In genomic region chr1:159583877-159584276, GRCm38 (mm10) we compare ENCODE assay signal across 23 mouse cellular contexts.
DNase-seq lines count a peak whose midpoint lies in the region; ATAC-seq and TF ChIP-seq lines count a peak whose summit lies in the region.
"Had no signal": no experiment of that assay in that cellular context is flagged by ENCODE, and none has a peak within 500 bp of the region (broad histone marks: within the 10 kb centered on the region; RNA-seq: fewer than 3 reads in every experiment).

No protein-coding gene starts in this region.

- no peak overlapping the region for H3K27ac ChIP-seq in kidney, postnatal 0 days
- no peak overlapping the region for H3K27ac ChIP-seq in liver, embryonic 12.5 days
- H3K27ac ChIP-seq: embryonic facial prominence, embryonic 13.5 days; embryonic facial prominence, embryonic 15.5 days; forebrain, embryonic 10.5 days; forebrain, embryonic 12.5 days had no signal

- ATAC-seq in frontal cortex, adult (ENCODE audit: low TSS enrichment): peak; percentile 21
- ATAC-seq in kidney, postnatal 0 days (replicated peaks; ENCODE audit: low FRiP score, low read depth): no peak
- ATAC-seq in liver, embryonic 12.5 days: no peak
- ATAC-seq: forebrain, embryonic 14.5 days; forebrain, embryonic 16.5 days had no signal

- no peaks in the 10 kb centered on the region for H3K36me3 ChIP-seq in kidney, postnatal 0 days (ENCODE audit: insufficient read depth, low read length)
- no peaks in the 10 kb centered on the region for H3K36me3 ChIP-seq in liver, embryonic 12.5 days
- H3K36me3 ChIP-seq: embryonic facial prominence, embryonic 13.5 days; embryonic facial prominence, embryonic 15.5 days; forebrain, embryonic 10.5 days; forebrain, embryonic 12.5 days had no signal

- no peak for TF ChIP-seq CTCF in kidney, postnatal 0 days (IDR thresholded peaks at IDR 0.05; ENCODE audit: low read depth)

- 50% methylated on average over 4 of the region's 4 CpGs for WGBS in kidney, postnatal 0 days
- WGBS in liver, embryonic 12.5 days (ENCODE audit: insufficient replicate concordance): 34% methylated on average over 4 of the region's 4 CpGs

- no peak overlapping the region for H3K4me3 ChIP-seq in kidney, postnatal 0 days (replicated peaks; ENCODE audit: low read depth, low read length)
- no peak overlapping the region for H3K4me3 ChIP-seq in liver, embryonic 12.5 days
- H3K4me3 ChIP-seq: embryonic facial prominence, embryonic 13.5 days; embryonic facial prominence, embryonic 15.5 days; erythroblast, embryonic 14.5 days; forebrain, embryonic 10.5 days; forebrain, embryonic 12.5 days had no signal

- no peaks in the 10 kb centered on the region for H3K4me1 ChIP-seq in kidney, postnatal 0 days (replicated peaks; ENCODE audit: insufficient read depth, low read length)
- no peaks in the 10 kb centered on the region for H3K4me1 ChIP-seq in liver, embryonic 12.5 days
- H3K4me1 ChIP-seq: embryonic facial prominence, embryonic 15.5 days had no signal

- H3K9me3 ChIP-seq in kidney, postnatal 0 days (replicated peaks; ENCODE audit: low read length): no peaks in the 10 kb centered on the region
- no peaks in the 10 kb centered on the region for H3K9me3 ChIP-seq in liver, embryonic 12.5 days (replicated peaks)
- H3K9me3 ChIP-seq: embryonic facial prominence, embryonic 13.5 days; embryonic facial prominence, embryonic 15.5 days; forebrain, embryonic 10.5 days; forebrain, embryonic 12.5 days had no signal

- no peak overlapping the region for H3K9ac ChIP-seq in kidney, postnatal 0 days (ENCODE audit: low read depth, low read length)
- no peak overlapping the region for H3K9ac ChIP-seq in liver, embryonic 12.5 days
- H3K9ac ChIP-seq: embryonic facial prominence, embryonic 13.5 days; embryonic facial prominence, embryonic 15.5 days; forebrain, embryonic 12.5 days had no signal

- H3K4me2 ChIP-seq in kidney, postnatal 0 days (ENCODE audit: low read length): no peak overlapping the region
- H3K4me2 ChIP-seq in liver, embryonic 12.5 days: no peak overlapping the region
- H3K4me2 ChIP-seq: embryonic facial prominence, embryonic 13.5 days; embryonic facial prominence, embryonic 15.5 days; forebrain, embryonic 12.5 days had no signal

- H3K27me3 ChIP-seq in kidney, postnatal 0 days (ENCODE audit: insufficient read depth, low read length): no peaks in the 10 kb centered on the region
- H3K27me3 ChIP-seq in liver, embryonic 12.5 days (replicated peaks): no peaks in the 10 kb centered on the region
- H3K27me3 ChIP-seq: embryonic facial prominence, embryonic 13.5 days; embryonic facial prominence, embryonic 15.5 days had no signal

- DNase-seq in frontal cortex, postnatal 14 days (ENCODE audit: low spot score in 2 of 2): no peak
- peak; percentile 35 for DNase-seq in kidney, postnatal 0 days (ENCODE audit: low spot score)
- DNase-seq in kidney, postnatal 4 days: no peak
- peak; percentile 55 for DNase-seq in brain, adult 2 months (ENCODE audit: low read depth, low spot score)
- DNase-seq: adrenal gland, adult 8-10 months; adrenal gland, postnatal 14 days; adrenal gland, postnatal 36 days; cerebellum, adult 11 months; cerebellum, adult 18-20 months; cerebellum, adult 8-10 months; cerebellum, adult 9-11 months; cerebellum, postnatal 14 days; cerebellum, postnatal 36 days; embryo, embryonic 11 days had no signal

Comparison
In these comparisons a context has a peak if more than half of its experiments do, and no peak if none do; other contexts are left out.
1. DNase-seq: peak in kidney, postnatal 0 days (single experiment) and brain, adult 2 months (single experiment); none in frontal cortex, postnatal 14 days (0 of 2) and kidney, postnatal 4 days (0 of 2).